Mouse (Mus musculus) G1E (cell line): ENCODE measurements around the gene Heca. TPM values are rescaled to one million over a fixed set of nuclear protein-coding genes. Genes with fewer than 3 reads are reported as not detected.

Experiments
- ATAC-seq: 2 replicates; pipeline ENCODE4 v1.8.0; 2016; ENCODE audit warnings: mild to moderate bottlenecking; ENCODE audit not compliant: insufficient number of reproducible peaks, poor library complexity, low FRiP score, severe bottlenecking; ENCODE audit errors: extremely low read depth
- DNase-seq: peaks from one replicate; pipeline ENCODE4 v3.0.0; 2012; ENCODE audit warnings: low spot score
- H3K27me3 ChIP-seq: 2 replicates; pipeline ENCODE4 v1.6.1; 2012; ENCODE audit warnings: mild to moderate bottlenecking, low read length, inconsistent platforms; ENCODE audit not compliant: insufficient read depth
- H3K36me3 ChIP-seq: replicated peaks from 2 replicates; pipeline ENCODE3; 2012; ENCODE audit warnings: mild to moderate bottlenecking, inconsistent platforms
- H3K4me1 ChIP-seq: 2 replicates; pipeline ENCODE4 v1.6.1; 2012; ENCODE audit warnings: low read depth, low read length, inconsistent platforms, mixed read lengths; ENCODE audit not compliant: insufficient read depth
- H3K4me3 ChIP-seq: 2 replicates; pipeline ENCODE4 v1.5.1; 2012; ENCODE audit warnings: low read depth, mild to moderate bottlenecking, inconsistent platforms, low read length, moderate library complexity, mixed read lengths
- H3K9me3 ChIP-seq: replicated peaks from 2 replicates; pipeline ENCODE4 v1.6.1; 2012; ENCODE audit warnings: inconsistent platforms
- CTCF ChIP-seq: IDR thresholded peaks from 2 replicates; pipeline ENCODE4 v1.5.1; 2012; ENCODE audit warnings: low read depth, low read length, inconsistent platforms, mixed read lengths
- GATA1 ChIP-seq: IDR thresholded peaks from 2 replicates; pipeline ENCODE4 v1.6.1; 2012; ENCODE audit warnings: borderline replicate concordance, low read length, inconsistent platforms, mixed read lengths
- GATA2 ChIP-seq: IDR thresholded peaks from 2 replicates; pipeline ENCODE4 v1.6.1; 2012; ENCODE audit warnings: low read depth, low read length, inconsistent platforms, borderline replicate concordance
- POLR2AphosphoS5 ChIP-seq: IDR thresholded peaks from 2 replicates; pipeline ENCODE4 v1.6.1; 2012; ENCODE audit warnings: low read depth, low read length, inconsistent platforms; ENCODE audit not compliant: insufficient replicate concordance
- TAL1 ChIP-seq: conservative IDR thresholded peaks from 2 replicates; pipeline ENCODE4 v1.6.1; 2012; ENCODE audit warnings: low read depth, low read length, inconsistent platforms, mixed read lengths
- polyA plus RNA-seq: library from polyadenylated mRNA; stranded (reverse); fragments of >175 nt; gene quantifications from 2 replicates; pipeline ENCODE4 v1.2.3, GENCODE M21; 2012
- total RNA-seq, 2 experiments: library from RNA; stranded (forward) in 1 of 2; stranded (reverse) in 1 of 2; fragments of 200-1000 nt in 1 of 2; fragments of >200 nt in 1 of 2; fragmentation: Nextera tagmentation in 1 of 2; gene quantifications; 2 replicates each; pipeline ENCODE4 v1.2.3; 2014 to 2017

Heca gene
- total and polyA plus RNA-seq, 3 experiments: 7.7 to 34.2 (median 27.0) TPM

DNA sequence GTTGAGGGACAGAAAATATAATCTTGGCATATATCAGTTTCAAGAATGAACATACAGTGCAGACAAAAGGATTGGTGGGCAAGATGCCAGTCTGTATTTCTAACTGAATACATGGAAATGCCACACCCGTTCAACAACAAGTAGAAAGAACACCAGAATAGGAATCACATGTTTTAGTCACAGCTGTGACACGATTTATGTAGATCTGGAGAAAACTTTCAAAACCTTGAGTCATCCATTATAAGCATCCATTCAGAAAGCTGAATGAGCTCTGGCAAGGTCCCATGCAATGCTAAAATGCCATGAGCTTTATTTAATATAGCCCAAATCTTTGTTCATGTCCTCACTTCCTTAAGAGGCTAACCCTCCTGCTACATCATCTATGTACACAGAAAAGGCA lies 44.4 kb downstream of the Heca start:
- DNase-seq (no peak), ATAC-seq (no peak)
- H3K36me3 ChIP-seq: peaks cover 18% of the 10 kb centered on the region
- no peak for TF ChIP-seq GATA2
- H3K4me1 ChIP-seq: no peaks in the 10 kb centered on the region
- no peaks in the 10 kb centered on the region for H3K27me3 ChIP-seq
- no peaks in the 10 kb centered on the region for H3K9me3 ChIP-seq
- H3K4me3 ChIP-seq: no peak overlapping the region

DNA sequence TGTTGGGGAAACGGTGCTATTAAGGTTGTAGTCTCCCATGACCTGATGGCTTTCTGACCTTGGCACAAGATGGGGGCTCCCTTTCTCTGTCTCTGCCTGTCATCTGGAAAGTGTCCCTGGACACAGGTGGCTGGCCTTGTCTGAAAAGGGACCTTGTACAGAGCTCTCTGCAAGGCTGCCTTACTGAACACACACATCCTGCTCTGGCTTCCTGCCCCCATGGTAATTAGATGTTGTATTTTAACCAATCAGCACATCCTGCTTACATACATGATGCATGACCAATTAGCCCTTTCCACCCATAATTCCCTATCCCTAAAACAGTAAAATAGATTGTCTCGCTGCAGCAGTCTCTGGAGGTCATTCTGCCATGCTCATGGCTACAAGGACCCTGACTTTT lies 67.1 kb downstream of the Heca start:
- ATAC-seq: no peak
- Histone ChIP-seq H3K9me3 (no peaks in the 10 kb centered on the region), H3K4me1 (no peaks in the 10 kb centered on the region), H3K4me3 (no peak overlapping the region), H3K27me3 (no peaks in the 10 kb centered on the region), H3K36me3 (no peaks in the 10 kb centered on the region)
- no peak for DNase-seq
- no peak for TF ChIP-seq POLR2AphosphoS5
- TF ChIP-seq CTCF: no peak
- TF ChIP-seq TAL1: no peak
- TF ChIP-seq GATA2: no peak
- TF ChIP-seq GATA1: no peak

DNA sequence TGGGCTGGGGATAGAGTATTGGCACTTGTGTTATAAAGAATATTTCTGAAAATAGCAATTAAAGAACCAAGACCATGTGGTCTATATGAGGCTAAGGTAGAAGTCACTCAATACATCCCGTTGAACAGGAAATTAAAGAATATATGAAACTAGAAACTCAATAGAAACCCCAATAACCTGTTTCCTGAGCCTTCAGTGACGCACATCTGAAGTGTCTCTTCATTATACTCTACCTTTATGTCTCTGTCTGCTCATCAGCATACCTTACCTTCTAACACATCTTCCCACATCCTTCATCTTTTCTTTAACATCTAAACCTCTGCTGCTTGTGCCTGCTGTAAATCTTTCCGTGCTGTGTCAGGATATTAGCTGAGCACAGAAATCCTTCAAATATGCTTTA lies 67.8 kb downstream of the Heca start:
- TF ChIP-seq POLR2AphosphoS5 (no peak), GATA1 (no peak), CTCF (no peak), GATA2 (no peak), TAL1 (no peak)
- no peaks in the 10 kb centered on the region for H3K36me3 ChIP-seq
- no peaks in the 10 kb centered on the region for H3K4me1 ChIP-seq
- ATAC-seq (no peak), DNase-seq (no peak)
- H3K4me3 ChIP-seq: no peak overlapping the region
- no peaks in the 10 kb centered on the region for H3K27me3 ChIP-seq
- no peaks in the 10 kb centered on the region for H3K9me3 ChIP-seq

DNA sequence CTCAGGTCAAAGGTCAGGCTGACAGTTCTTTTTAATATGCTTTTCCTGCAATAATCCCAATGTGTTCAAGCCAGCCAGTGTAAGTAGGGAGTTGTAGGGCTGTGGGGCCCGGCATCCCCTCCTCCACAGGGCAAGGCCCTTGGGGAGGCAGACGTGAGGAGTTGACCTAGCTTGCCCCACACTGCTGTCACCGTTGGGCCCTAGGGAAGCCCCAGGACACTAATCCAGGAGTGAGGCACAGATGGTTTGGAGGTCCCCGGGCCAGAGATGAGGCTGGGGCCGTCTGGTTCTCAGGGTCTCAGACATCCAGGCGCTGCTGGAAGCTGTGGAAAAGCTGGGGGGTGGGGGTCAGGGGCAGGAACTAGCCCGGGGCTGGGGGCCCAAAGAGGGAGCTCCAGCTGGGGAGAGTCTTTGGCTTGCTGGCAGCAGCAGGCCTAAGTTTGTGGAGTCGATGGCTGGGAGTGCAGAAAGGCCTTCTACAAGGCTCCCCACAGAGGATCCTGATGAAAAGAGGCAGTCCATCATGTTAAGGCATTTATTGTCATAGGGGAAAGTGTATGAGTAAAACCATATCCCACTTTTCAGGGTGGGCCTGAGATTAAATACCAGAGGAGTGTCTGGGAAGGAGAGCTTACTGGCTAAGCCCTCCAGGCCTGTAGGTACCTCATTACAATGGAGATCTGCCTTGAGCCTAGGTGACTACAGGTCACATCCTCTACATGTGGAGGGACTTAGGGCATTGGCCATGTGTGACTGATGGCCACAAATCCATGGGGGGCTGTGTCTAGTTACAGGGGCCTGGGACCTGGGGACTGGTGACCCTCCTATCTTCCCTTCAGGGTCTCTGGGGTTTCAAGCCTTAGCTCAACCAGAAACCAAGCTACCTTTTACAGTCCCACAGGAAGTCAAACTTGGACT lies 69.6 kb downstream of the Heca start:
- Histone ChIP-seq H3K27me3 (no peaks in the 10 kb centered on the region), H3K36me3 (no peaks in the 10 kb centered on the region), H3K9me3 (no peaks in the 10 kb centered on the region), H3K4me3 (no peak overlapping the region), H3K4me1 (no peaks in the 10 kb centered on the region)
- DNase-seq: no peak
- ATAC-seq: no peak
- TF ChIP-seq POLR2AphosphoS5: no peak
- TF ChIP-seq CTCF: no peak
- no peak for TF ChIP-seq GATA1
- TF ChIP-seq TAL1: no peak
- no peak for TF ChIP-seq GATA2

DNA sequence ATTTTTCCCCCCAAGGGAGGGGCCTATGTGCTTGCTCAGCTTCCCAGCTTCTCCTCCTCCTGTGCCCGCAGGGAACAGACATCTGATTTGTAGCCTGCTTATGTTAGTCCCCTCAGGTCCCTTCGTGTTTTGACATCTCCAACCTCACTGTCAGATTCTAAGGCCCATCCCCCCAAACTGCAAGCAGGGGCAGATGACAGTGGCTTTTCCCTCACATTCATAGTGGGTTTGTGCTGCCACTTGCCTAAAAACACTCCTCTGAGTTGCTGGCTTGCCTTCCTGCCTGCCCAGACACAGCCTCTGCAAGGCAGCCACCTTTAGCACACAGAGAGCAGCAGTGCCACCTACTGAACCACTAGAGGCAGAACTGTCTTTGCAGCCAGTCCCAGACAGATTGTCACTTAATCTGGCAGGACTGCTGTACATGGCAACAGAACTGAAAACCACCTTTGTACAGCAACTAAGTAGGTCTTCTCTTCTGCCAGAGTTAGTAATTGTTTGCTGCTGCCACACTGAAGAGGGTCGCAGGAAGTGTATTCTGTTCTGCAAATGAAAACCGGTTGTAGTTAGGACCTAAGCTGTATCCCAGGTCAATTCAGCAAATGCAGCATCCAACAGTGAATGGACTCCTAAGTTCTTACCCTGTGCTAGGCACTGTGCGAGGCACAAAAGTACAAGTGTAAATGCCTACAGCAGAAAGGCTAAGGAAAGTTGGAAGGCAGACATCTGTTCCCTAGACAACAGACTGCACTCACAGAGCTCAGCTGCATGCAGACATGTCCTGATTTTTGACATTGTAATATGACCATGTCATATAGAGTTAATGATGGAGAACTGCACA lies 77.8 kb downstream of the Heca start:
- ATAC-seq (no peak), DNase-seq (no peak)
- no peaks in the 10 kb centered on the region for H3K36me3 ChIP-seq
- H3K4me1 ChIP-seq: no peaks in the 10 kb centered on the region
- 0 out of 2 replicates have a peak, but pooled peaks cover 2% of the 10 kb centered on the region for H3K27me3 ChIP-seq
- H3K4me3 ChIP-seq: no peak overlapping the region
- TF ChIP-seq GATA2 (no peak), TAL1 (no peak), GATA1 (no peak), CTCF (no peak), POLR2AphosphoS5 (no peak)
- no peaks in the 10 kb centered on the region for H3K9me3 ChIP-seq

DNA sequence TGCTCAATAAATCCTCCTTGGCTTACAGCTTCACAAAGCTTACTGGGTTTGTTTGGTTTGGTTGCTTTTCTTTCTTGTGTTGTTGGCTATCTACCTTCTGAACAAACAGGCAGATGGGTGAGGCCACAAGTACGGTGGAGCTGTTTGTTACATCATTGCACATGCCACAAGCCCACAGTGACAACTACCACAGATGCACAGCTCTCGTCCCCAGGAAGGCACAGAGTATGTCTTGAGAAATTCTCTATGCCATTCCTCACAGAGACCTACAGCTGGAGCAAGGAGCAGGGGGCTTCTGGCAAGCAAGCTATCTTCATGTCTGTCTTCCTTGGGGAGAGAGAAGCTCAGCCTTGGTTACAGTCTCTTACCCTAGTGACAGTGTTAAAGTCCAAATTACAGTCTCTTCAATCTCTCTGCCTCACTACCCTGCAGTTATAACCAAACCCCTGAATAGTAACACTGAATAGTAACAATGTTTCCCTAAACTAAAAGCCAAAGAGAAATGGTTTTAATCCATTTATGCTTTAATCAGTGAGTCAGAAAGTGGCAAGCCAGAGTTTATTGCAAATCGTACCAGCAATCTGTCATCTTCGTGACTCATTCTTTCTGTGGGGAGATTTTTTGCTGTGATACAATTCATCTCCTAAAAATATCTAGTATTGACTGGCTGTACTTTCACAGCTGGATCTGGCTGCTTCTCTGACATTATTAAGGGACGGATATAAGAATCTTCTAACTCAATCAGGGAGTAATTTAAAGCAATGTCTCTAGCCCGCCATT lies 87.0 kb downstream of the Heca start:
- Histone ChIP-seq H3K36me3 (no peaks in the 10 kb centered on the region), H3K9me3 (no peaks in the 10 kb centered on the region), H3K4me3 (no peak overlapping the region), H3K27me3 (0 out of 2 replicates have a peak, but pooled peaks cover 4% of the 10 kb centered on the region), H3K4me1 (no peaks in the 10 kb centered on the region)
- DNase-seq (no peak), ATAC-seq (no peak)
- no peak for TF ChIP-seq POLR2AphosphoS5
- TF ChIP-seq TAL1: no peak
- TF ChIP-seq GATA2: no peak
- TF ChIP-seq GATA1: no peak
- no peak for TF ChIP-seq CTCF
